Mouse (Mus musculus): ENCODE data around the gene Snx20.

- no peak for TF ChIP-seq CTCF (IDR thresholded peaks at IDR 0.05; ENCODE audit: low read depth, low read length)
- no peak for TF ChIP-seq POLR2A (IDR thresholded peaks at IDR 0.05; ENCODE audit: borderline replicate concordance, low read depth, low read length)
Observed at GRCm38 (mm10) chr8:88673859-88674258, 37.9 kb upstream of the Snx20 start.

All from bone marrow macrophage, adult 2 months (primary cell).